Mouse (Mus musculus) right cerebral cortex, postnatal 4 days (tissue): ENCODE data around the gene Zc3h12d.

ENCODE experiments used
- DNase-seq: peaks from one replicate; pipeline ENCODE4 v3.0.0-alpha.2; 2022

Gene Zc3h12d

GRCm38 (mm10) chr10:7832171-7832676 lies at the start of gene Zc3h12d:
Zc3h12d (plus strand) TSS chr10:7832470.
- DNase-seq, result no peak

GRCm38 (mm10) chr10:7787319-7787718 lies 45.0 kb upstream of the Zc3h12d start:
- no peak for DNase-seq

- DNase-seq, result no peak
Measured at GRCm38 (mm10) chr10:7792254-7792750, 40.0 kb upstream of the Zc3h12d start.

- DNase-seq, result peak; percentile 92
Measured at GRCm38 (mm10) chr10:7792751-7793385, 39.4 kb upstream of the Zc3h12d start, which contains the start of the genes Ginm1 and Ppil4. Ginm1 (minus strand) TSS chr10:7792824. Ppil4 (plus strand) TSS chr10:7792891.

- DNase-seq, result no peak
Measured at GRCm38 (mm10) chr10:7801258-7801657, 31.0 kb upstream of the Zc3h12d start.

- DNase-seq, result no peak
Measured at GRCm38 (mm10) chr10:7802519-7803140, 29.6 kb upstream of the Zc3h12d start.

GRCm38 (mm10) chr10:7809937-7810336 lies 22.3 kb upstream of the Zc3h12d start:
- no peak for DNase-seq

- DNase-seq, result no peak
Measured at GRCm38 (mm10) chr10:7816476-7816875, 15.8 kb upstream of the Zc3h12d start.

GRCm38 (mm10) chr10:7818676-7819075 lies 13.6 kb upstream of the Zc3h12d start:
- DNase-seq, result no peak

GRCm38 (mm10) chr10:7819156-7819555 lies 13.1 kb upstream of the Zc3h12d start:
- DNase-seq, result no peak

- no peak for DNase-seq
Measured at GRCm38 (mm10) chr10:7819603-7820002, 12.7 kb upstream of the Zc3h12d start.

- DNase-seq, result no peak
Measured at GRCm38 (mm10) chr10:7820171-7820570, 12.1 kb upstream of the Zc3h12d start.

- DNase-seq, result no peak
Measured at GRCm38 (mm10) chr10:7821981-7822380, 10.3 kb upstream of the Zc3h12d start.

- DNase-seq, result no peak
Measured at GRCm38 (mm10) chr10:7824663-7825280, 7.5 kb upstream of the Zc3h12d start.

GRCm38 (mm10) chr10:7825281-7825665 lies 7.0 kb upstream of the Zc3h12d start:
- DNase-seq, result no peak

- no peak for DNase-seq
Measured at GRCm38 (mm10) chr10:7826106-7826505, 6.2 kb upstream of the Zc3h12d start.

- DNase-seq, result no peak
Measured at GRCm38 (mm10) chr10:7833377-7834165, 1.3 kb downstream of the Zc3h12d start.

GRCm38 (mm10) chr10:7834671-7835225 lies 2.5 kb downstream of the Zc3h12d start:
- DNase-seq, result no peak

GRCm38 (mm10) chr10:7836902-7837301 lies 4.6 kb downstream of the Zc3h12d start:
- no peak for DNase-seq

- no peak for DNase-seq
Measured at GRCm38 (mm10) chr10:7837446-7837845, 5.2 kb downstream of the Zc3h12d start.

GRCm38 (mm10) chr10:7838036-7838435 lies 5.8 kb downstream of the Zc3h12d start:
- no peak for DNase-seq

GRCm38 (mm10) chr10:7838874-7839421 lies 6.7 kb downstream of the Zc3h12d start:
- DNase-seq, result no peak
